Mouse (Mus musculus) hindbrain, postnatal 0 days (tissue): ENCODE results near the gene Myl3. TPM values are rescaled to one million over a fixed set of nuclear protein-coding genes. Genes with fewer than 3 reads are reported as not detected.

Source experiments
- ATAC-seq: fragments of 200-750 bp; cut with Nextera tagmentation; 2 replicates; pipeline ENCODE4 v1.8.0; 2017; ENCODE audit warnings: mild to moderate bottlenecking, moderate TSS enrichment, moderate library complexity
- DNase-seq: peaks from one replicate; pipeline ENCODE4 v3.0.0-alpha.2; 2015; ENCODE audit warnings: low spot score
- H3K27ac ChIP-seq: fragments of 300-500 bp; sonication (generic); 2 replicates; pipeline ENCODE4 v1.5.1; 2014; ENCODE audit warnings: mild to moderate bottlenecking
- H3K27me3 ChIP-seq: fragments of 300-500 bp; sonication (generic); 2 replicates; pipeline ENCODE4 v1.6.1; 2014; ENCODE audit warnings: low read length, mixed read lengths; ENCODE audit not compliant: insufficient read depth
- H3K36me3 ChIP-seq: fragments of 300-500 bp; sonication (generic); 2 replicates; pipeline ENCODE4 v1.6.1; 2014; ENCODE audit warnings: low read length, mixed read lengths; ENCODE audit not compliant: insufficient read depth
- H3K4me1 ChIP-seq: fragments of 300-500 bp; sonication (generic); 2 replicates; pipeline ENCODE4 v1.6.1; 2014; ENCODE audit warnings: antibody characterized with exemption, low read length, mixed read lengths; ENCODE audit not compliant: insufficient read depth
- H3K4me2 ChIP-seq: fragments of 300-500 bp; sonication (generic); 2 replicates; pipeline ENCODE4 v1.6.1; 2014; ENCODE audit warnings: low read depth, mild to moderate bottlenecking, low read length, moderate library complexity, mixed read lengths
- H3K4me3 ChIP-seq: fragments of 300-500 bp; sonication (generic); 2 replicates; pipeline ENCODE4 v1.5.1; 2014; ENCODE audit warnings: low read length
- H3K9ac ChIP-seq: fragments of 300-500 bp; sonication (generic); replicated peaks from 2 replicates; pipeline ENCODE4 v1.6.1; 2014; ENCODE audit warnings: mild to moderate bottlenecking, low read length, moderate library complexity, mixed read lengths
- H3K9me3 ChIP-seq: fragments of 300-500 bp; sonication (generic); 2 replicates; pipeline ENCODE4 v1.6.1; 2016; ENCODE audit warnings: low read length, mixed read lengths
- CTCF ChIP-seq: IDR thresholded peaks from 2 replicates; pipeline ENCODE4 v1.5.1; 2016; ENCODE audit warnings: antibody characterized with exemption, control low read depth, low read depth
- WGBS: fragments of 180-500 bp; shearing (Covaris S2); extraction: QIAGEN DNeasy Blood & Tissue Kit; methylation state at CpG from one replicate; pipeline ENCODE4 v1.1.7; 2014; 5-methylcytosine and 5-hydroxymethylcytosine counted together
- polyA plus RNA-seq: library from polyadenylated mRNA; unstranded; fragments of >200 nt; fragmentation: Nextera tagmentation; extraction: Ambion mirVana; gene quantifications from 2 replicates; pipeline ENCODE4 v1.2.1, GENCODE M21; 2015
- total RNA-seq: library from RNA; depleted of rRNA; stranded (reverse); fragments of >200 nt; gene quantifications from 2 replicates; pipeline ENCODE4 v1.2.3, GENCODE M21; 2014

Myl3 gene
- total and polyA plus RNA-seq, 2 experiments from 2014 or later: 0.65 TPM; not detected in 1

- Histone ChIP-seq H3K9me3 (no peaks in the 10 kb centered on the region), H3K27ac (peak overlapping the region; percentile 90), H3K4me3 (peak overlapping the region; percentile 50), H3K4me2 (peak overlapping the region; percentile 69), H3K27me3 (no peaks in the 10 kb centered on the region), H3K4me1 (0 out of 2 replicates have a peak, but pooled peaks cover 7% of the 10 kb centered on the region), H3K36me3 (no peaks in the 10 kb centered on the region), H3K9ac (peak overlapping the region; percentile 71)
- ATAC-seq: peak; percentile 97
- peak; percentile 75 for TF ChIP-seq CTCF
- under 1% methylated on average over 43 of the region's 43 CpGs for WGBS
- DNase-seq: peak; percentile 96
These were observed 39.6 kb downstream of the Myl3 start for GRCm38 (mm10) chr9:110781256-110781721.

GRCm38 (mm10) chr9:110781731-110782130 is 40.1 kb downstream of the Myl3 start:
- peak overlapping the region; percentile 50 for H3K4me3 ChIP-seq
- peak overlapping the region; percentile 90 for H3K27ac ChIP-seq
- H3K9ac ChIP-seq: peak overlapping the region; percentile 71
- ATAC-seq (peak; percentile 79), DNase-seq (peak; percentile 90)
- H3K9me3 ChIP-seq: no peaks in the 10 kb centered on the region
- TF ChIP-seq CTCF: no peak
- peak overlapping the region; percentile 69 for H3K4me2 ChIP-seq
- no peaks in the 10 kb centered on the region for H3K27me3 ChIP-seq
- 0 out of 2 replicates have a peak, but pooled peaks cover 7% of the 10 kb centered on the region for H3K4me1 ChIP-seq
- WGBS: 1% methylated on average over 23 of the region's 23 CpGs
- no peaks in the 10 kb centered on the region for H3K36me3 ChIP-seq

GRCm38 (mm10) chr9:110783611-110784010 is 42.0 kb downstream of the Myl3 start:
- Histone ChIP-seq H3K27ac (no peak overlapping the region), H3K4me1 (0 out of 2 replicates have a peak, but pooled peaks cover 7% of the 10 kb centered on the region), H3K27me3 (no peaks in the 10 kb centered on the region), H3K4me3 (no peak overlapping the region), H3K9me3 (no peaks in the 10 kb centered on the region), H3K4me2 (no peak overlapping the region), H3K9ac (no peak overlapping the region), H3K36me3 (no peaks in the 10 kb centered on the region)
- TF ChIP-seq CTCF: no peak
- ATAC-seq (no peak), DNase-seq (no peak)
- 51% methylated on average over 1 of the region's 1 CpGs for WGBS

- Histone ChIP-seq H3K9me3 (no peaks in the 10 kb centered on the region), H3K4me1 (no peaks in the 10 kb centered on the region), H3K27ac (no peak overlapping the region), H3K4me2 (no peak overlapping the region), H3K27me3 (no peaks in the 10 kb centered on the region), H3K9ac (no peak overlapping the region), H3K4me3 (no peak overlapping the region), H3K36me3 (no peaks in the 10 kb centered on the region)
- 0 out of 2 replicates have a peak, but pooled peaks have one; percentile 2 for TF ChIP-seq CTCF
- no peak for ATAC-seq
- no peak for DNase-seq
- WGBS: 91% methylated on average over 3 of the region's 3 CpGs
These were observed 46.5 kb downstream of the Myl3 start for GRCm38 (mm10) chr9:110788169-110788568.

- H3K9ac ChIP-seq: no peak overlapping the region
- no peaks in the 10 kb centered on the region for H3K36me3 ChIP-seq
- ATAC-seq: no peak
- H3K27me3 ChIP-seq: no peaks in the 10 kb centered on the region
- DNase-seq: no peak
- H3K4me3 ChIP-seq: no peak overlapping the region
- no peak overlapping the region for H3K4me2 ChIP-seq
- 73% methylated on average over 4 of the region's 4 CpGs for WGBS
- H3K27ac ChIP-seq: no peak overlapping the region
- no peaks in the 10 kb centered on the region for H3K9me3 ChIP-seq
- no peak for TF ChIP-seq CTCF
- no peaks in the 10 kb centered on the region for H3K4me1 ChIP-seq
These were observed 48.8 kb downstream of the Myl3 start for GRCm38 (mm10) chr9:110790462-110790861.

GRCm38 (mm10) chr9:110797013-110797412 is 55.4 kb downstream of the Myl3 start:
- ATAC-seq: no peak
- DNase-seq: no peak
- Histone ChIP-seq H3K9ac (no peak overlapping the region), H3K36me3 (no peaks in the 10 kb centered on the region), H3K4me3 (no peak overlapping the region), H3K9me3 (no peaks in the 10 kb centered on the region), H3K4me2 (no peak overlapping the region), H3K4me1 (no peaks in the 10 kb centered on the region), H3K27me3 (no peaks in the 10 kb centered on the region), H3K27ac (no peak overlapping the region)
- 88% methylated on average over 10 of the region's 10 CpGs for WGBS
- TF ChIP-seq CTCF: no peak

- no peak for TF ChIP-seq CTCF
- DNase-seq: no peak
- Histone ChIP-seq H3K36me3 (no peaks in the 10 kb centered on the region), H3K9ac (no peak within 1 kb of the TSS), H3K4me1 (no peaks in the 10 kb centered on the region), H3K4me2 (no peak within 1 kb of the TSS), H3K9me3 (no peaks in the 10 kb centered on the region), H3K27ac (no peak within 1 kb of the TSS), H3K4me3 (no peak within 1 kb of the TSS), H3K27me3 (no peaks in the 10 kb centered on the region)
- ATAC-seq: no peak
- 92% methylated on average over 14 of the region's 14 CpGs for WGBS
These were observed 56.2 kb downstream of the Myl3 start, which contains the start of gene Prss42 for GRCm38 (mm10) chr9:110797866-110798265. Prss42 (plus strand) TSS chr9:110798166.
